Mouse (Mus musculus) neural tube, embryonic 10.5 days (tissue): ENCODE measurements around the gene Psmd2.
A peak's percentile ranks its signal among the peaks of the same experiment; 100 is the strongest.

Experiments used
- DNase-seq: peaks from one replicate; pipeline ENCODE4 v3.0.0-alpha.2; 2017; ENCODE audit warnings: low spot score; ENCODE audit errors: extremely low spot score

The Psmd2 gene

GRCm38 (mm10) chr16:20651076-20651946 is at the start of gene Psmd2:
Gene Psmd2, plus strand, starts transcription at chr16:20651652.
- DNase-seq = peak; percentile 98

GRCm38 (mm10) chr16:20604705-20605104 is 46.7 kb upstream of the Psmd2 start:
- no peak for DNase-seq

GRCm38 (mm10) chr16:20610501-20611356 is 40.7 kb upstream of the Psmd2 start:
- peak; percentile 81 for DNase-seq

- peak; percentile 86 for DNase-seq
Observed at GRCm38 (mm10) chr16:20611357-20612227, 39.9 kb upstream of the Psmd2 start, which contains the start of the genes Eef1akmt4, Gm49333 and Alg3. Gene Eef1akmt4, plus strand, starts transcription at chr16:20611593. Gene Gm49333, plus strand, starts transcription at chr16:20611610. Gene Alg3, minus strand, starts transcription at chr16:20611735.

- DNase-seq = peak; percentile 69
Observed at GRCm38 (mm10) chr16:20619541-20620398, 31.7 kb upstream of the Psmd2 start.

GRCm38 (mm10) chr16:20620399-20620735 is 31.1 kb upstream of the Psmd2 start:
- DNase-seq = peak; percentile 37

GRCm38 (mm10) chr16:20620751-20621190 is 30.7 kb upstream of the Psmd2 start:
- peak; percentile 75 for DNase-seq

- DNase-seq = peak; percentile 76
Observed at GRCm38 (mm10) chr16:20621191-20621990, 30.1 kb upstream of the Psmd2 start, which contains the start of gene Camk2n2. Gene Camk2n2, minus strand, starts transcription at chr16:20621287.

GRCm38 (mm10) chr16:20621991-20622685 is 29.3 kb upstream of the Psmd2 start:
- peak; percentile 72 for DNase-seq

- no peak for DNase-seq
Observed at GRCm38 (mm10) chr16:20623211-20623610, 28.2 kb upstream of the Psmd2 start.

- DNase-seq = no peak
Observed at GRCm38 (mm10) chr16:20628871-20629391, 22.5 kb upstream of the Psmd2 start.

GRCm38 (mm10) chr16:20629731-20630634 is 21.5 kb upstream of the Psmd2 start, which contains the start of gene Ece2:
Gene Ece2, plus strand, starts transcription at chr16:20629828.
- peak; percentile 58 for DNase-seq

- no peak for DNase-seq
Observed at GRCm38 (mm10) chr16:20637410-20637809, 14.0 kb upstream of the Psmd2 start.

GRCm38 (mm10) chr16:20638367-20638766 is 13.1 kb upstream of the Psmd2 start:
- no peak for DNase-seq

- peak; percentile 67 for DNase-seq
Observed at GRCm38 (mm10) chr16:20642161-20642560, 9.3 kb upstream of the Psmd2 start.

GRCm38 (mm10) chr16:20643911-20644310 is 7.5 kb upstream of the Psmd2 start:
- DNase-seq = no peak

- no peak for DNase-seq
Observed at GRCm38 (mm10) chr16:20651947-20652310, 477 bp downstream of the Psmd2 start.
